Mouse (Mus musculus): ENCODE measurements around the gene Gucy2c. TPM values are rescaled to one million over a fixed set of nuclear protein-coding genes. Genes with fewer than 3 reads are reported as not detected.

Gucy2c gene
- polyA plus RNA-seq, 1 experiment from 2014 or later, result 0.10 TPM

DNA sequence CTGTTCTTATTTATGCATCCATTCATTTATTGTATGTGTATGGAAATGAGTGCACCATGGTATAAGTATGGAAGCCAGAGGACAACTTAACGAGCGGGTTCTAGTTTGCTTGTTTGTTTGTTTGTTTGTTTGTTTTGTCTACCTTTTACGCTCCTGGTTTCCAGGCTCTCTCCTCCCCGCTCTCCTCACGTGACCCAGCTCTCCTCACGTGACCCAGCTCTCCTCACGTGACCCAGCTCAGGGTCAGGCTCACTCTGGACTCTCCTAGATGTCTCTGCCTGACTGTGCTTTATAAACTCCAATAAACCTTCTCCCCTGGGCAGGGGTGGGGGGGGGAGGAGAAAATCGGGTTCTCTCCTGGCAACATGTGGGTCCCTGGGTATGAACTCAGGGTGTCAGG, 130.9 kb downstream of the Gucy2c start:
- H3K4me2 ChIP-seq (ENCODE audit: low read length), result no peak overlapping the region
- no peaks in the 10 kb centered on the region for H3K36me3 ChIP-seq (ENCODE audit: control insufficient read depth, insufficient read depth, low read length)
- H3K27me3 ChIP-seq (replicated peaks; ENCODE audit: control insufficient read depth, insufficient read depth, low read length), result no peaks in the 10 kb centered on the region
- H3K9ac ChIP-seq (ENCODE audit: low read depth, low read length), result no peak overlapping the region
- H3K4me1 ChIP-seq (ENCODE audit: control insufficient read depth, insufficient read depth, low read depth, low read length), result no peaks in the 10 kb centered on the region
- ATAC-seq, result no peak
- no peak overlapping the region for H3K27ac ChIP-seq (ENCODE audit: low read depth, low read length)
- no peaks in the 10 kb centered on the region for H3K9me3 ChIP-seq (ENCODE audit: control insufficient read depth, low read length)
- no peak overlapping the region for H3K4me3 ChIP-seq (ENCODE audit: low read length)
- WGBS, result 90% methylated on average over 8 of the region's 8 CpGs

DNA sequence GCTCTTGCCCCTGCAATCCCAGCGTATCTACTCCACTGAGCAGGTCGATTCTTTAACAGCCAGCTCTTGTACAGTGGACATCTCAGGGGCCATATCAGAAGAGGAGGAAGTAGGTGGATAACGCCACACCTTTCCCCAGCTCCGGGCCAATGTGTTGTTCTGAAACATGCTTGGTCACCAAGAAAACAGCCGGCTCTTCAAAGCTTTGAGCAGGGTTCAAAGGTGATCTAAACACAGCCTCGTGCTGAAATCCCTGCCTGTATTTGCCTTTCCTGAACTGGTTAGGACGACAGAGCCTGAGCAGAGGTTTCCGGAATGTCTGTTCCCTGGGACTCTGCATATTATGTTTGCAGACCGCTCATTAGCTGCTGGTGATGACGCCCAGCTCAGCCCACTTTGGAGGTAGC, 134.1 kb downstream of the Gucy2c start:
- ATAC-seq, result no peak
- 79% methylated on average over 10 of the region's 10 CpGs for WGBS
- Histone ChIP-seq H3K4me2 (ENCODE audit: low read length) (no peak overlapping the region), H3K27me3 (replicated peaks; ENCODE audit: control insufficient read depth, insufficient read depth, low read length) (no peaks in the 10 kb centered on the region), H3K4me1 (ENCODE audit: control insufficient read depth, insufficient read depth, low read depth, low read length) (no peaks in the 10 kb centered on the region), H3K9ac (ENCODE audit: low read depth, low read length) (no peak overlapping the region), H3K9me3 (ENCODE audit: control insufficient read depth, low read length) (no peaks in the 10 kb centered on the region; the same call in 1 of the 2 replicates), H3K27ac (ENCODE audit: low read depth, low read length) (no peak overlapping the region), H3K4me3 (ENCODE audit: low read length) (no peak overlapping the region), H3K36me3 (ENCODE audit: control insufficient read depth, insufficient read depth, low read length) (no peaks in the 10 kb centered on the region)

Small RNAs within 50 kb of the gene (microRNA-seq; reads per million reads assigned to microRNA genes)
- gene Gm44364, result not detected

Other genes with a start within 250 kb of the Gucy2c start
- gene Plbd1, start 119.8 kb downstream of the Gucy2c start, polyA plus RNA-seq (2015; fragmentation: Nextera tagmentation; extraction: Ambion mirVana), result 1.9 and 2.0 TPM in 2 replicates
- gene Hist4h4, start 22.6 kb upstream of the Gucy2c start, polyA plus RNA-seq (2015; fragmentation: Nextera tagmentation; extraction: Ambion mirVana), result 0.35 and 0.54 TPM in 2 replicates
- 101 and 104 TPM in 2 replicates for gene H2afj, start 26.5 kb upstream of the Gucy2c start, polyA plus RNA-seq (2015; fragmentation: Nextera tagmentation; extraction: Ambion mirVana)
- 1.0 and 1.3 TPM in 2 replicates for gene BC049715, start 45.9 kb upstream of the Gucy2c start, polyA plus RNA-seq (2015; fragmentation: Nextera tagmentation; extraction: Ambion mirVana)
- gene Wbp11, start 46.5 kb upstream of the Gucy2c start, polyA plus RNA-seq (2015; fragmentation: Nextera tagmentation; extraction: Ambion mirVana), result 65.6 and 78.1 TPM in 2 replicates
- gene Smco3, start 53.7 kb upstream of the Gucy2c start, polyA plus RNA-seq (2015; fragmentation: Nextera tagmentation; extraction: Ambion mirVana), result 2.2 TPM in 2 replicates
- 0.16 and 0.23 TPM in 2 replicates for gene Art4, start 76.0 kb upstream of the Gucy2c start, polyA plus RNA-seq (2015; fragmentation: Nextera tagmentation; extraction: Ambion mirVana)
- gene Mgp, start 94.1 kb upstream of the Gucy2c start, polyA plus RNA-seq (2015; fragmentation: Nextera tagmentation; extraction: Ambion mirVana), result 28.6 and 31.5 TPM in 2 replicates
- gene Erp27, start 140.4 kb upstream of the Gucy2c start, polyA plus RNA-seq (2015; fragmentation: Nextera tagmentation; extraction: Ambion mirVana), result 0.15 TPM in 1 of 2 replicates, not detected in the other
- gene Pde6h, start 142.1 kb upstream of the Gucy2c start, polyA plus RNA-seq (2015; fragmentation: Nextera tagmentation; extraction: Ambion mirVana), result 0.05 and 0.09 TPM in 2 replicates
- gene Arhgdib, start 160.1 kb upstream of the Gucy2c start, polyA plus RNA-seq (2015; fragmentation: Nextera tagmentation; extraction: Ambion mirVana), result 14.9 and 22.0 TPM in 2 replicates